Mouse (Mus musculus) spleen, postnatal 10 days (tissue): Measurements from ENCODE around the gene Ncapg.
"Not testable (repeated sequence)": the region's sequence is repeated elsewhere in the genome, so short reads cannot be mapped to it uniquely, and the experiment has no call there.

Experiments
- DNase-seq, 2 experiments: peaks; one replicate each; pipeline ENCODE4 v3.0.0; 2021 to 2022; ENCODE audit warnings: low spot score in 2 of 2

Ncapg gene

GRCm38 (mm10) chr5:45669598-45670279, at the start of gene Ncapg:
Gene Ncapg (plus strand): TSS chr5:45669919.
- DNase-seq, result peak; percentile 100

GRCm38 (mm10) chr5:45621511-45621910, 48.2 kb upstream of the Ncapg start:
- no peak for DNase-seq

- DNase-seq, result no peak
These were observed 41.9 kb upstream of the Ncapg start for GRCm38 (mm10) chr5:45627771-45628170.

- DNase-seq, result no peak
These were observed 40.2 kb upstream of the Ncapg start for GRCm38 (mm10) chr5:45629470-45629869.

GRCm38 (mm10) chr5:45638378-45638777, 31.3 kb upstream of the Ncapg start:
- DNase-seq, result no peak

- DNase-seq, result peak in 1 of 2 experiments; percentile 29
These were observed 30.7 kb upstream of the Ncapg start, which contains the start of gene Fam184b for GRCm38 (mm10) chr5:45638806-45639714. Gene Fam184b (minus strand): TSS chr5:45639614.

GRCm38 (mm10) chr5:45639715-45640092, 30.0 kb upstream of the Ncapg start:
- DNase-seq, result no peak

GRCm38 (mm10) chr5:45651026-45651703, 18.6 kb upstream of the Ncapg start:
- no peak for DNase-seq

GRCm38 (mm10) chr5:45658406-45658805, 11.3 kb upstream of the Ncapg start:
- not testable (repeated sequence) for DNase-seq

- DNase-seq, result no peak
These were observed 1.4 kb upstream of the Ncapg start for GRCm38 (mm10) chr5:45668324-45668723.

- DNase-seq, result peak in 1 of 2 experiments; percentile 18
These were observed 888 bp upstream of the Ncapg start for GRCm38 (mm10) chr5:45668831-45669230.

GRCm38 (mm10) chr5:45669234-45669597, 503 bp upstream of the Ncapg start:
- no peak for DNase-seq

GRCm38 (mm10) chr5:45670280-45670670, 556 bp downstream of the Ncapg start:
- no peak for DNase-seq

- DNase-seq, result no peak
These were observed 1.3 kb downstream of the Ncapg start for GRCm38 (mm10) chr5:45670894-45671494.

GRCm38 (mm10) chr5:45675032-45675431, 5.3 kb downstream of the Ncapg start:
- no peak for DNase-seq

GRCm38 (mm10) chr5:45677639-45678038, 7.9 kb downstream of the Ncapg start:
- no peak for DNase-seq

GRCm38 (mm10) chr5:45679955-45680354, 10.2 kb downstream of the Ncapg start:
- DNase-seq, result no peak

GRCm38 (mm10) chr5:45683388-45683787, 13.7 kb downstream of the Ncapg start:
- DNase-seq, result no peak

GRCm38 (mm10) chr5:45685243-45685642, 15.5 kb downstream of the Ncapg start:
- DNase-seq, result no peak

GRCm38 (mm10) chr5:45686223-45686622, 16.5 kb downstream of the Ncapg start:
- DNase-seq, result no peak

- DNase-seq, result no peak
These were observed 19.4 kb downstream of the Ncapg start for GRCm38 (mm10) chr5:45689152-45689551.

- no peak for DNase-seq
These were observed 21.1 kb downstream of the Ncapg start for GRCm38 (mm10) chr5:45690802-45691201.
